Mouse (Mus musculus) testis, adult 2 months (tissue): ENCODE data around the gene Aim2.
"Not testable (repeated sequence)": the region's sequence is repeated elsewhere in the genome, so short reads cannot be mapped to it uniquely, and the experiment has no call there.

ENCODE experiments used
- CTCF ChIP-seq: fragments of 200-500 bp; IDR thresholded peaks from 2 replicates; pipeline ENCODE4 v1.5.1; 2012; ENCODE audit warnings: low read depth, mild to moderate bottlenecking, inconsistent platforms, low read length, moderate library complexity; ENCODE audit not compliant: control insufficient read depth, insufficient read depth, insufficient replicate concordance
- POLR2A ChIP-seq: fragments of 200-500 bp; IDR thresholded peaks from 2 replicates; pipeline ENCODE4 v1.6.1; 2012; ENCODE audit warnings: low read depth, mild to moderate bottlenecking, inconsistent platforms, low read length, moderate library complexity; ENCODE audit not compliant: control insufficient read depth

- TF ChIP-seq CTCF, POLR2A: not testable (repeated sequence)
Observed at GRCm38 (mm10) chr1:173480399-173481181, 129.9 kb downstream of the Aim2 start.
